Mouse (Mus musculus): ENCODE measurements around the gene Retreg1. TPM values are rescaled to one million over a fixed set of nuclear protein-coding genes. Genes with fewer than 3 reads are reported as not detected.
A peak's percentile ranks its signal among the peaks of the same experiment; 100 is the strongest.

Gene Retreg1
- polyA plus RNA-seq, 1 experiment: 8.9 TPM

DNA sequence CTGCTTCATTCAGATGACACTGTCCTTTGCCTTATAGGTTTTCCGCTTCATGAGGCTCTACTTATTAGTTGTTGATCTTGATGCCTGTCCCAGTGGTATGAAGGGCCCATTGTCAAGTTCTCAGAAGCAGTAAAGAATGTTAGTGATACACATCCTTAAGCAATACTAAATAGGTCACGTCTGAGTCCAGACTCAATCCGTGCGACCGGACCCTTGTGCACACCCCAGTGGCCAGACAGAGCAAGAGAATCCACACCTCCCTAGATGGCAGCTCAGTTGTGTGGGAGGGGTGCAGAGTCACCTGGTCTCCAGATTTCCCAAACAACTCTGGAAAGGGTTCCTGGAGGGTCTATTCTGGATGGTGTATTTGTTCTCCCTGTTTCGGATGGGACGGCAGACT is 103.5 kb downstream of the Retreg1 start:
- H3K4me3 ChIP-seq (ENCODE audit: insufficient read depth, low read length): no peak overlapping the region
- H3K27ac ChIP-seq (ENCODE audit: insufficient read depth, low read length): no peak overlapping the region
- H3K4me1 ChIP-seq (ENCODE audit: control insufficient read depth, insufficient read depth, low read length): no peaks in the 10 kb centered on the region
- TF ChIP-seq CTCF (IDR thresholded peaks at IDR 0.05; ENCODE audit: borderline replicate concordance, insufficient read depth, low read length): no peak
- no peak for TF ChIP-seq POLR2A (IDR thresholded peaks at IDR 0.05; ENCODE audit: low read depth, low read length)

DNA sequence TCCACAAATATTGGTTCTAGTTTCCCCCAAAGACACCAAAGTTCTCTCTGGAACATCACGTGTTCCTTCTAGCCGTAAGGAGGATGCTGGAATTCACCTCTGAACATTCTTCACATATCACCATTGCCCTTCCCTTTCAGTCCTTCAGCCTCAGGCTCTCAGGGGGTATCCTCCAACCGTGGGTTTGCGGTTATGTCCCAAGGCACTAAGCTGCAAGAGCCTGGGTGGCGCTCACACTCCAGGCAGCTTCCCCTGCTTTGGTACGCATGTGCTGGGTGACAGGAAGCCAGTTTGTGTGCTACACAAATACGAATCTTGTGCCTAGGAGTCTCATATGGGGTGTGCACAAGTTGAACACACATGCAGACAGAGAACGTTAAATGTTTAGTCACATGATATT is 104.4 kb downstream of the Retreg1 start:
- Histone ChIP-seq H3K4me3 (ENCODE audit: insufficient read depth, low read length) (no peak overlapping the region), H3K27ac (ENCODE audit: insufficient read depth, low read length) (no peak overlapping the region), H3K4me1 (ENCODE audit: control insufficient read depth, insufficient read depth, low read length) (no peaks in the 10 kb centered on the region)
- no peak for TF ChIP-seq CTCF (IDR thresholded peaks at IDR 0.05; ENCODE audit: borderline replicate concordance, insufficient read depth, low read length)

DNA sequence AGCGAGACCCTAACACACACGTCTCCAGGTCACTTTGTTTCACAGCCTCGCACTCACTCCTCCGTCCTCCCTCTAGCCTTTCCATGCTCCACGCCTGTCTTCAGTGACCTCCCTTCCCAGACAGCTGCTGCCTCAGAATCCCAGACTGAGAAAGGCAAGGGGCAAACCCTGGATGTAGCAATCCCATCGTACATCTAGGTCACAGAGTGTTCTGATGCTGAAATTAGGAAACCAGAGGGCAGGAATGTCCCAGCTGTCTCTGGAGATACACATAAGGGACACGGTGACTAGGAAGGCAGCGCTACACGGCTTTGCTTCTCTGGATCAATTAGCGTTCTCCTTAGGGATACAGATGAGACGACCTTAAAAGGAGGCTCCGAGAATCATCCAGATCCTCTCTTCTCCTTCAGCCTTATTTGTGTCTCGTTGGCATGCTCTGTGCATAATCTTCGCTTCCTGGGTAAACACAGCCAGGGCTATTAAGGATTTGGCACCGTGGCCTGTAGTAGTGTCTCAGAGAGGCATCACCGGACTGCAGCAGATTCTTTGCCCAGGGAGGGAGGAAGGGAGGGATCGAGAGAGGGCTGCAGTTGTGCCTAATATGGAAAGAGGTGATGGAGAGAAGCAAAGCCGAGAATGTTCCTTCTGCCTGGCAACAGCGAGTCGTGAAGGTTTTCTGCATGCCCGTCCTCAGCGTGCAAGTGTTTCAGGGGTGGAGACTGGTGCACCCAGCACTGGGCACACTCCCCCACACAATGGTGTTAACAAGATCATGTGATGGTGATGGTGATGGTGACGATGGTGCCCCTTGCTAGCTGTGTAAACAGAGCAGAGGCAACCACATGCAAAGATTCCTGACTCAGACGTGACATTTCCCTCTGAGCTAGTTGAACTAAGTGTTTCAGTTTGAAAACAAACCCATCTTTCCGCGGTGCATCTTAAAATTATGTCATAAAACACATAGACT is 105.6 kb downstream of the Retreg1 start:
- no peak overlapping the region for H3K4me3 ChIP-seq (ENCODE audit: insufficient read depth, low read length)
- no peaks in the 10 kb centered on the region for H3K4me1 ChIP-seq (ENCODE audit: control insufficient read depth, insufficient read depth, low read length)
- H3K27ac ChIP-seq (ENCODE audit: insufficient read depth, low read length): no peak overlapping the region
- no peak for TF ChIP-seq CTCF (IDR thresholded peaks at IDR 0.05; ENCODE audit: borderline replicate concordance, insufficient read depth, low read length)
- TF ChIP-seq POLR2A (IDR thresholded peaks at IDR 0.05; ENCODE audit: low read depth, low read length): no peak

DNA sequence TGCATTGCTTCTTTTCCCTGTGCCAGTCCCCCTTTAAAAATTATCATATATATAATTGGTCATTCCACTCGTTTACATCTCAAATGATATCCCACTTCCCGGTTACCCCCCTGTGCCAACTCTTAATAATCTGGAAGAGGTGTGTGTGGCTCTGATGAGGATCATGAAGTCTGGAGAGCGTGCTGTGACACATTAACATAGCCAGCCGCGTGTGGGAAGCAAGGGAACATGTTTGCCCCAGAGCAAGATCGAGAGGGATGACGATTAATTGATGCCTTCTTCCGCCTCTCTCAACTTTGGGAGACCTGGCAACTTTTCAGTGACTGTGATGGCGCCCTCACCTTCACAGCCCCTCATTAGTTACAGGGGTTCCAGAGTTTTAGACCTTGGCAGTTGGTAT is 106.7 kb downstream of the Retreg1 start:
- Histone ChIP-seq H3K4me1 (ENCODE audit: control insufficient read depth, insufficient read depth, low read length) (no peaks in the 10 kb centered on the region), H3K27ac (ENCODE audit: insufficient read depth, low read length) (no peak overlapping the region), H3K4me3 (ENCODE audit: insufficient read depth, low read length) (no peak overlapping the region)
- TF ChIP-seq POLR2A (IDR thresholded peaks at IDR 0.05; ENCODE audit: low read depth, low read length) (no peak), CTCF (IDR thresholded peaks at IDR 0.05; ENCODE audit: borderline replicate concordance, insufficient read depth, low read length) (no peak)

DNA sequence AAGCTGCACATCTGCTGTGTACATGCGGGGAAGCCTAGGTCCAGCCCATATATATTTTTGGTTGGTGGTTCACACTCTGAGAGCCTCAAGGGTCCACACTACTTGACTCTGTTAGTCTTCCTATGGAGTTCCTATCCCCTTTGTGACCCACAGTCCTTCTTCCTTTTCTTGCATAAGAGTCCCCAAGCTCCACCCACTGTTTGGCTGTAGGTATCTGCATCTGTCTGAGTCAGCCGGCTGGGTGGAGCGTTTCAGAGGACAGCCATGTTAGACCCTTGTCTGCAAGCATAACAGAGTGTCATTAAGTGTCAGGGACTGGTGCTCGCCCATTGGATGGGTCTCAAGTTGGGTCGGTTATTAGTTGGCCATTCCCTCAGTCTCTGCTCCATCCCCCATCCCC is 107.6 kb downstream of the Retreg1 start:
- Histone ChIP-seq H3K4me3 (ENCODE audit: insufficient read depth, low read length) (no peak overlapping the region), H3K27ac (ENCODE audit: insufficient read depth, low read length) (no peak overlapping the region), H3K4me1 (ENCODE audit: control insufficient read depth, insufficient read depth, low read length) (no peaks in the 10 kb centered on the region)
- no peak for TF ChIP-seq POLR2A (IDR thresholded peaks at IDR 0.05; ENCODE audit: low read depth, low read length)
- no peak for TF ChIP-seq CTCF (IDR thresholded peaks at IDR 0.05; ENCODE audit: borderline replicate concordance, insufficient read depth, low read length)

DNA sequence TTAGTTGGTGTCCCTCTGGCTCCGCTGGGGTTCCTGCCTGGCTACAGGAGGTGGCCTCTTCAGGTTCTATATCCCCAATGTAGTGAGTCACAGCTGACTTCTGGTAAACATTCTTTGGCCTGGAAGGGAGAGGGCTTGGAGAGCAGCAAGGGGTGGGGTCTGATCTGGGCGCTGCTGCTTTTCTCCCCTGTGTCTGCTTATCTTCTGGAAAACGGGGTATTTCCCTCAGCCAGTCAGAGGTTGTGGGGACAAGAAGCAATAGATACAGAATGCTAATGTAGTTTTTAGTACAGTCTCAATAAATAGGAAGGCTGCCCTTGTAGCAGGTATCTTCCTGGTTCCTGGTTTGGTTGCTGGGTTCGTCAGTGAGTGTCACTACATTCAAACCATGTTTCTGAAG is 108.1 kb downstream of the Retreg1 start:
- no peak overlapping the region for H3K4me3 ChIP-seq (ENCODE audit: insufficient read depth, low read length)
- H3K4me1 ChIP-seq (ENCODE audit: control insufficient read depth, insufficient read depth, low read length): peaks cover 2% of the 10 kb centered on the region; the same call in 1 of the 2 replicates
- TF ChIP-seq POLR2A (IDR thresholded peaks at IDR 0.05; ENCODE audit: low read depth, low read length) (no peak), CTCF (IDR thresholded peaks at IDR 0.05; ENCODE audit: borderline replicate concordance, insufficient read depth, low read length) (no peak)
- no peak overlapping the region for H3K27ac ChIP-seq (ENCODE audit: insufficient read depth, low read length)

DNA sequence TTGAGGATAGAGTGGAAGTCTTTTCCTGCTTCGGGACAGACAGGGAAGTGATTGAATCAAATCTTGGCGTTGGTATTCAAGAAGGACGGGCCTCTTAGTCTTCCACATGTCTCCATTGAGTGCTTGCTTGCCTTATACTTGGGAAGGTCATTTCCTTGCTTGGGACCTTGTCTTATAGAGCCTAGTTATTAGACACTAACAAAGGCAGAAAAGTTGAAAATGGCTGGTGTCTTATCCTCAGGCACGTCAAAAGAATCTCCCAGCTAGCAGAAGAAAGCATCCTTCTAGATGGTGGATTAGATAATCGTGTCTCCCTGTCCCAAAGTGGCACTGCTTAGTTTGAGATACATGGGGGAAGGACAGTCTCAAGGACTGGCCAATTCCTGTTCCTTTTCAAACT is 113.0 kb downstream of the Retreg1 start:
- TF ChIP-seq POLR2A (IDR thresholded peaks at IDR 0.05; ENCODE audit: low read depth, low read length): no peak
- TF ChIP-seq CTCF (IDR thresholded peaks at IDR 0.05; ENCODE audit: borderline replicate concordance, insufficient read depth, low read length): no peak
- Histone ChIP-seq H3K27ac (ENCODE audit: insufficient read depth, low read length) (no peak overlapping the region), H3K4me3 (ENCODE audit: insufficient read depth, low read length) (no peak overlapping the region), H3K4me1 (ENCODE audit: control insufficient read depth, insufficient read depth, low read length) (peaks cover 12% of the 10 kb centered on the region)

DNA sequence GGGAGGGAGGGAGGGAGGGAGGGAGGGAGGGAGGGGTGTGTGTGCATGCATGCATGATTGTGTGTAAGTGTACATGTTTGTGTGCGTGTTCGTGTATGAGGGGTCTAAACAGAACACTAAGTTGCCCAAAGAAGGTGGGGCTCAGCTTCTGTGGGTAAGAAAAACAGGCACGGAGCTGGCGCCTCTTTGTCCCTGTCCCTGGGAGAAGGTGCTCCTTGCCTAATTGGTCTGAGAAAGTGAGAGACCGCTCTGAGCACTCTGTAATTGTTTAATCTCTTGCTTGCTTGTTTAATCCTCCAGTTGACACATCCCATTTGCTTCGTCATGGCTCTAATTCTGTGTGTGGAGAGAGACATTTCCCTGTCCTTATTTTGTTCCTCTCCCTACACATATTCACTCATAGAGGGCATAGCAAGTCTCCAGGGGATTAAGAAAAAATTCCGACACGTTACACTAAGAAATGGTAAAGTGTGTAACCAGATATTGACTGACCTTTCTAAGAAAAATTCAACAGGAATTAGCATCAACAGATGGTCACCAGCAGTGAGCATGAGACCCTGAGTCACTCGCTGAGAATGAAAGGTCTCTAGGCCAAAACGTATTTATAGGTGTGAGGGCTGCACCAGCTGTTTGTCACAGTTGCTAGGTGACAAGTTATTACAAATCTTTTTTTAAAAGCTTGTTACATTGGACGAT is 113.6 kb downstream of the Retreg1 start:
- no peak overlapping the region for H3K4me3 ChIP-seq (ENCODE audit: insufficient read depth, low read length)
- H3K27ac ChIP-seq (ENCODE audit: insufficient read depth, low read length): peak overlapping the region; percentile 43; the same call in 1 of the 2 replicates
- TF ChIP-seq CTCF (IDR thresholded peaks at IDR 0.05; ENCODE audit: borderline replicate concordance, insufficient read depth, low read length): no peak
- no peak for TF ChIP-seq POLR2A (IDR thresholded peaks at IDR 0.05; ENCODE audit: low read depth, low read length)
- peaks cover 12% of the 10 kb centered on the region for H3K4me1 ChIP-seq (ENCODE audit: control insufficient read depth, insufficient read depth, low read length)

DNA sequence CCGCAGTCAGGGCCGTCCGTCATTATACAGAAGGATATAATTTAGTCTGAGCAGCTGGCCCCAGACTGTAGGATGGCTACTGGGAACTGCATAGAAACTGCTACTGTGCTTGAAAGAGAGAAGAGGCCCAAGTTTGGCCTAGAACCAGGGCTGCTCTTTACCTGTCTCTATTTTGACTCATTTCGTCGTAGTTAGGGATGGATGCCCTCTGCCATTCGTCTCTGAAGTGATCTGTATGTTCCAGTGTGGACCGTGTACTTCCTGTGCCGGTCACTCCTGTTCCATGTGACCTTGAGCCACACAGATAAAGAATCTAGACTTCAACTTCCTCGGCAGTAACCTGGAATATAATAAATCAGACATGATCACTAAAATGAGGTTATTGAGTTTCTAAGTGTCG is 114.7 kb downstream of the Retreg1 start:
- H3K4me3 ChIP-seq (ENCODE audit: insufficient read depth, low read length): no peak overlapping the region
- TF ChIP-seq CTCF (IDR thresholded peaks at IDR 0.05; ENCODE audit: borderline replicate concordance, insufficient read depth, low read length) (no peak), POLR2A (IDR thresholded peaks at IDR 0.05; ENCODE audit: low read depth, low read length) (no peak)

DNA sequence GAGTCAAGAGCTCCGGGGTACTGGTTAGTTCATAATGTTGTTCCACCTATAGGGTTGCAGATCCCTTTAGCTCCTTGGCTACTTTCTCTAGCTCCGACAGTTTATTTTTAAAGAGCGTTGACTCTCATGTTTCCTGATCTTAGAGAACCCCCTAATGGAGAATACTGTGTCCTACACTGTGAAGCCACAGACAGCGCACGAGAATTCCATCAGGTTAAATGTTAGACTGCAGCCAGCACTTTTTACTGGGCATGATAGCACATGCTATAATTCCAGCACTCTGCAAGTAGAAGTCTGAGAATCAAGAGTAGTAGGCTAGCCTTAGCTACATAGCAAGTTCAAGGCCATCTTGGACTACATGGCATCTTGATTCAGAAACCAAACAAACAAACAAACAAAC is 116.4 kb downstream of the Retreg1 start:
- H3K4me3 ChIP-seq (ENCODE audit: insufficient read depth, low read length): no peak overlapping the region
- H3K4me1 ChIP-seq (ENCODE audit: control insufficient read depth, insufficient read depth, low read length): peaks cover 12% of the 10 kb centered on the region
- no peak for TF ChIP-seq CTCF (IDR thresholded peaks at IDR 0.05; ENCODE audit: borderline replicate concordance, insufficient read depth, low read length)
- H3K27ac ChIP-seq (ENCODE audit: insufficient read depth, low read length): no peak overlapping the region

More for the DNA sequence above, 114.7 kb downstream of the Retreg1 start:
- H3K4me1 ChIP-seq (ENCODE audit: control insufficient read depth, insufficient read depth, low read length): peaks cover 12% of the 10 kb centered on the region
- H3K27ac ChIP-seq (ENCODE audit: insufficient read depth, low read length): 0 out of 2 replicates have a peak overlapping the region, but pooled peaks have one; percentile 36
